ENCODE assay signal across 9 mouse cellular contexts in genomic region chr9:58902869-58903585, GRCm38 (mm10).
DNase-seq lines count a peak whose midpoint lies in the region; ATAC-seq and TF ChIP-seq lines count a peak whose summit lies in the region.
"Had no signal": no experiment of that assay in that cellular context is flagged by ENCODE, and none has a peak within 500 bp of the region (broad histone marks: within the 10 kb centered on the region; RNA-seq: fewer than 3 reads in every experiment).

No protein-coding gene starts in this region.

- H3K4me1 ChIP-seq in heart, postnatal 0 days (ENCODE audit: control insufficient read depth, insufficient read depth): no peaks in the 10 kb centered on the region
- H3K4me1 ChIP-seq in embryonic facial prominence, embryonic 10.5 days: no peaks in the 10 kb centered on the region
- no peaks in the 10 kb centered on the region for H3K4me1 ChIP-seq in kidney, postnatal 0 days (replicated peaks; ENCODE audit: insufficient read depth, low read length)
- peaks cover 9% of the 10 kb centered on the region for H3K4me1 ChIP-seq in lung, adult 2 months (ENCODE audit: control insufficient read depth, insufficient read depth, low read length)
- no peaks in the 10 kb centered on the region for H3K4me1 ChIP-seq in stomach, postnatal 0 days (replicated peaks; ENCODE audit: control insufficient read depth, insufficient read depth)
- H3K4me1 ChIP-seq: limb, embryonic 15.5 days had no signal

- H3K79me3 ChIP-seq in C2C12 (ENCODE audit: low read depth): no peaks in the 10 kb centered on the region

- H3K4me2 ChIP-seq in heart, postnatal 0 days (ENCODE audit: low read depth, low read length): no peak overlapping the region
- no peak overlapping the region for H3K4me2 ChIP-seq in kidney, postnatal 0 days (ENCODE audit: low read length)
- no peak overlapping the region for H3K4me2 ChIP-seq in stomach, postnatal 0 days (replicated peaks; ENCODE audit: low read depth)
- H3K4me2 ChIP-seq: limb, embryonic 15.5 days had no signal

- no peaks in the 10 kb centered on the region for H3K9me3 ChIP-seq in heart, postnatal 0 days (replicated peaks; ENCODE audit: control insufficient read depth, low read length)
- no peaks in the 10 kb centered on the region for H3K9me3 ChIP-seq in embryonic facial prominence, embryonic 10.5 days
- no peaks in the 10 kb centered on the region for H3K9me3 ChIP-seq in kidney, postnatal 0 days (replicated peaks; ENCODE audit: low read length)
- H3K9me3 ChIP-seq in stomach, postnatal 0 days (ENCODE audit: control insufficient read depth, low read length): no peaks in the 10 kb centered on the region
- H3K9me3 ChIP-seq: limb, embryonic 15.5 days had no signal

- H3ac ChIP-seq in C2C12 (ENCODE audit: control insufficient read depth, insufficient read length, low read depth): no peak overlapping the region

- no peak for TF ChIP-seq POLR2A in lung, adult 2 months (IDR thresholded peaks at IDR 0.05; ENCODE audit: borderline replicate concordance, extremely low read depth, low read depth, low read length)

- H3K27me3 ChIP-seq in heart, postnatal 0 days (ENCODE audit: control insufficient read depth, insufficient read depth, low read length): no peaks in the 10 kb centered on the region
- no peaks in the 10 kb centered on the region for H3K27me3 ChIP-seq in C2C12 (ENCODE audit: control insufficient read depth, insufficient read depth, insufficient read length)
- H3K27me3 ChIP-seq in embryonic facial prominence, embryonic 10.5 days (replicated peaks; ENCODE audit: low read depth, poor library complexity, severe bottlenecking): no peaks in the 10 kb centered on the region
- H3K27me3 ChIP-seq in kidney, postnatal 0 days (ENCODE audit: insufficient read depth, low read length): no peaks in the 10 kb centered on the region
- no peaks in the 10 kb centered on the region for H3K27me3 ChIP-seq in stomach, postnatal 0 days (ENCODE audit: control insufficient read depth, insufficient read depth, low read length)
- H3K27me3 ChIP-seq: limb, embryonic 15.5 days had no signal

- TF ChIP-seq CTCF in heart, postnatal 0 days (IDR thresholded peaks at IDR 0.05; ENCODE audit: low read depth): peak; percentile 67
- peak; percentile 20 for TF ChIP-seq CTCF in C2C12 (IDR thresholded peaks at IDR 0.05; ENCODE audit: control insufficient read depth, insufficient read depth, insufficient read length)
- TF ChIP-seq CTCF in kidney, postnatal 0 days (IDR thresholded peaks at IDR 0.05; ENCODE audit: low read depth): peak; percentile 84
- peak; percentile 46 for TF ChIP-seq CTCF in lung, adult 2 months (IDR thresholded peaks at IDR 0.05; ENCODE audit: insufficient read depth, low read length)
- peak; percentile 83 for TF ChIP-seq CTCF in stomach, postnatal 0 days (IDR thresholded peaks at IDR 0.05; ENCODE audit: low read depth)

- H3K9ac ChIP-seq in heart, postnatal 0 days (replicated peaks; ENCODE audit: low read depth, low read length): no peak overlapping the region
- H3K9ac ChIP-seq in kidney, postnatal 0 days (ENCODE audit: low read depth, low read length): no peak overlapping the region
- H3K9ac ChIP-seq in stomach, postnatal 0 days (ENCODE audit: low read length): no peak overlapping the region
- H3K9ac ChIP-seq: limb, embryonic 15.5 days had no signal

- peak; percentile 53 for DNase-seq in heart, postnatal 0 days (ENCODE audit: low spot score)
- DNase-seq in heart, adult 11 months: no peak
- DNase-seq in adrenal gland, postnatal 25 days: peak; percentile 25
- DNase-seq in embryonic facial prominence, embryonic 10.5 days (ENCODE audit: low spot score): peak; percentile 47
- DNase-seq in kidney, postnatal 0 days (ENCODE audit: low spot score): peak; percentile 58
- peak; percentile 27 for DNase-seq in lung, adult 2 months
- DNase-seq in stomach, postnatal 0 days (ENCODE audit: low spot score): peak; percentile 53

- no peak for ATAC-seq in heart, postnatal 0 days (ENCODE audit: insufficient read depth, low read depth)
- ATAC-seq in kidney, postnatal 0 days (replicated peaks; ENCODE audit: low FRiP score, low read depth): no peak
- no peak for ATAC-seq in stomach, postnatal 0 days (ENCODE audit: low FRiP score, low TSS enrichment)

- H3K4me3 ChIP-seq in heart, postnatal 0 days (ENCODE audit: low read depth, low read length): no peak overlapping the region
- no peak overlapping the region for H3K4me3 ChIP-seq in C2C12 (ENCODE audit: insufficient read depth, poor library complexity, severe bottlenecking)
- H3K4me3 ChIP-seq in embryonic facial prominence, embryonic 10.5 days: no peak overlapping the region
- H3K4me3 ChIP-seq in kidney, postnatal 0 days (replicated peaks; ENCODE audit: low read depth, low read length): no peak overlapping the region
- H3K4me3 ChIP-seq in lung, adult 2 months (replicated peaks; ENCODE audit: extremely low read depth, low read depth, low read length): no peak overlapping the region
- H3K4me3 ChIP-seq in stomach, postnatal 0 days (ENCODE audit: low read depth, low read length): no peak overlapping the region
- H3K4me3 ChIP-seq: limb, embryonic 15.5 days had no signal

- peaks cover 32% of the 10 kb centered on the region for H3K36me3 ChIP-seq in heart, postnatal 0 days (replicated peaks; ENCODE audit: control insufficient read depth, insufficient read depth, low read length)
- peaks cover 45% of the 10 kb centered on the region for H3K36me3 ChIP-seq in C2C12 (ENCODE audit: control insufficient read depth, insufficient read depth)
- peaks cover 72% of the 10 kb centered on the region for H3K36me3 ChIP-seq in embryonic facial prominence, embryonic 10.5 days (replicated peaks)
- peaks cover 26% of the 10 kb centered on the region; the same call in 1 of the 2 replicates for H3K36me3 ChIP-seq in kidney, postnatal 0 days (ENCODE audit: insufficient read depth, low read length)
- H3K36me3 ChIP-seq in stomach, postnatal 0 days (ENCODE audit: control insufficient read depth, insufficient read depth, low read length): peaks cover 9% of the 10 kb centered on the region; the same call in 1 of the 2 replicates

- no peak for TF ChIP-seq EP300 in heart, postnatal 0 days (IDR thresholded peaks at IDR 0.05; ENCODE audit: low read depth)
- TF ChIP-seq EP300 in stomach, postnatal 0 days (optimal IDR thresholded peaks at IDR 0.05): no peak

- H3K27ac ChIP-seq in heart, postnatal 0 days (ENCODE audit: low read depth): no peak overlapping the region
- no peak overlapping the region for H3K27ac ChIP-seq in embryonic facial prominence, embryonic 10.5 days (replicated peaks)
- no peak overlapping the region for H3K27ac ChIP-seq in kidney, postnatal 0 days
- H3K27ac ChIP-seq in stomach, postnatal 0 days (replicated peaks): no peak overlapping the region
- H3K27ac ChIP-seq: limb, embryonic 15.5 days had no signal

- WGBS in heart, postnatal 0 days: 62% methylated on average over 6 of the region's 6 CpGs
- WGBS in embryonic facial prominence, embryonic 10.5 days: 74% methylated on average over 6 of the region's 6 CpGs
- WGBS in kidney, postnatal 0 days: 66% methylated on average over 6 of the region's 6 CpGs
- WGBS in lung, adult 2 months: 60% methylated on average over 6 of the region's 6 CpGs
- WGBS in stomach, postnatal 0 days: 62% methylated on average over 6 of the region's 6 CpGs

- H3K79me2 ChIP-seq in C2C12 (ENCODE audit: control insufficient read depth, insufficient read depth): no peaks in the 10 kb centered on the region

TF ChIP-seq in C2C12, 6 proteins besides CTCF, POLR2A, EP300 and RAD21:
- TF ChIP-seq MYOD1 (IDR thresholded peaks at IDR 0.05; ENCODE audit: control insufficient read depth, insufficient read length, low read depth) (no peak), USF1 (IDR thresholded peaks at IDR 0.05; ENCODE audit: low read depth) (no peak), MAX (IDR thresholded peaks at IDR 0.05) (no peak), FOSL1 (IDR thresholded peaks at IDR 0.05; ENCODE audit: insufficient read depth, low read length, poor library complexity, severe bottlenecking) (no peak), CEBPB (IDR thresholded peaks at IDR 0.05; ENCODE audit: low read depth) (no peak), MYOG (IDR thresholded peaks at IDR 0.05; ENCODE audit: control insufficient read depth, extremely low read depth, insufficient read length) (no peak)

Comparison
In these comparisons a context has a peak if more than half of its experiments do, and no peak if none do; other contexts are left out.
1. CTCF ChIP-seq: peak in every context shown above with its lines; median percentile 84 in kidney, postnatal 0 days; 83 in stomach, postnatal 0 days; 67 in heart, postnatal 0 days; 46 in lung, adult 2 months; 20 in C2C12.